Mouse (Mus musculus): ENCODE measurements at regions not wholly inside any gene's neighbourhood (a gene's known extent, or its start where the extent isn't known, plus 50 kb on each side); places are given as distances from the start of the nearest gene placed in this dataset.

DNA sequence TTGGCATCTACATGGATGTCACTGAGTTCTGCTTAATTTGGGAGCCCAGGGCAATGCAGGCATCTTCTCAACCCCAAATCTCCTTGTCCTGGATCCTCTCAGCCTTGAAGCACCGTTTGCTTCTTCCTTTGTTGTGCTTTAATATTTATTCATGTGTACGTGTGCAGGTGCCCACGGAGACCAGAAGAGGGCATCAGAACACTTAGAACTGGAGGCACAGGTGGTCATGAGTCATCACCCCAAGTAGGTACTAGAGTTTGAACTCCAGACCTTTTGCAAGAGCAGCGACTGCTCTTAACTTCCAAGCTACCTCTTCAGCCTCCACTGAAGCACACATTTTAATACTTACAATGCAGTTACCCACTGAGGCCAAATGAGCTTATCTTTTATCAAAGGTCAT lies 403.0 kb upstream of the Slc35b3 start:
- H3K9me3 ChIP-seq (ENCODE audit: low read length): no peaks in the 10 kb centered on the region
- H3K27ac ChIP-seq: no peak overlapping the region
- H3K4me1 ChIP-seq (ENCODE audit: insufficient read depth, low read length): no peaks in the 10 kb centered on the region
- whole genome bisulfite sequencing: 64% methylated on average over 4 of the region's 4 CpGs
- no peak overlapping the region for H3K9ac ChIP-seq (replicated peaks; ENCODE audit: low read length)
- ATAC-seq (no peak), DNase-seq (ENCODE audit: low spot score) (peak; percentile 35)
- no peaks in the 10 kb centered on the region for H3K36me3 ChIP-seq (ENCODE audit: insufficient read depth, low read length)
- H3K4me3 ChIP-seq (ENCODE audit: low read length): no peak overlapping the region
- no peaks in the 10 kb centered on the region for H3K27me3 ChIP-seq (ENCODE audit: insufficient read depth, low read length)
- H3K4me2 ChIP-seq (ENCODE audit: low read depth, low read length): no peak overlapping the region
- peak; percentile 54 for TF ChIP-seq CTCF (IDR thresholded peaks at IDR 0.05; ENCODE audit: low read depth)

DNA sequence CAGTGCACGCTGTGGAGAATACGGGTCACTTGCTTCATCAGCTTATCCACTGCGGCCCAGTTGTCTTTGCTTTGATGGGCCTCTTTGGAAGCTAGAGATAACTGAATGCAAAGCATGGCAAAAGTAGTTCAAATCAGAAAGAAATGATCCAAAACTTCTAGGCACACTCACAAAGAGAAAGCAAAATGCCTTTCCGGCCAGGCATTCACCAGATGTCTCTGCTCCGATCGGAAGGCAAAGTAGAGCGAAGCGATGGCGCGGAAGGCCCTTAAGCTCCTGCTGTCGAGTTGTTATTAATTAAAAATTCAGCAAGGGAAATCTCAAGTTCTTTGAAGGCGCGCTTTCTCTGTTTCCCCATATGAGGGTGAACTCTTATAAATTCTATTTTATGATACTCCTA lies 401.9 kb upstream of the Slc35b3 start:
- ATAC-seq: 0 out of 2 replicates have a peak, but pooled peaks have one; percentile 56
- peak; percentile 64 for DNase-seq (ENCODE audit: low spot score)
- Histone ChIP-seq H3K27me3 (ENCODE audit: insufficient read depth, low read length) (no peaks in the 10 kb centered on the region), H3K36me3 (ENCODE audit: insufficient read depth, low read length) (no peaks in the 10 kb centered on the region), H3K4me2 (ENCODE audit: low read depth, low read length) (no peak overlapping the region), H3K4me3 (ENCODE audit: low read length) (no peak overlapping the region), H3K9ac (replicated peaks; ENCODE audit: low read length) (no peak overlapping the region), H3K4me1 (ENCODE audit: insufficient read depth, low read length) (no peaks in the 10 kb centered on the region), H3K9me3 (ENCODE audit: low read length) (no peaks in the 10 kb centered on the region), H3K27ac (no peak overlapping the region)
- 52% methylated on average over 13 of the region's 13 CpGs for WGBS
- no peak for TF ChIP-seq CTCF (IDR thresholded peaks at IDR 0.05; ENCODE audit: low read depth)

DNA sequence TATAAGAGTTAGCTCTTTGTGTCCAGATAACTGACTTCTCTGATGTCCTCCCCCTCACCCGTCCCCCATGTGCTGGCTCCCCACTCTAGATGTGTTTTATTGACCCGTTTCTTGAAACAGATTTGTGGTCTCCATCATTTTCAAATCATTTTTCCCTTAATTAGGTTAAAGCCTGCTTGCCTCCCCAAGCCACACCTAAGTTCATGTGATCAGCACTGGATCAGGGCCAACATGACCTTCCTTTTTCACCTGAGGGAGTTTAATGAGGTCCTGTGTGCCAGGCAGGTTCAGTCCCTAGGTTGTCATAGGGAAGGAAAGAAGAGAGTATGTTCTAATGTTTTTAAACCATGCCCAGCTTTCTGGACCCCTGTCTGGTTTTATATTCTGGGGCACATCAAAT lies 390.9 kb upstream of the Slc35b3 start:
- no peak overlapping the region for H3K4me2 ChIP-seq (ENCODE audit: low read depth, low read length)
- no peaks in the 10 kb centered on the region for H3K36me3 ChIP-seq (ENCODE audit: insufficient read depth, low read length)
- H3K4me3 ChIP-seq (ENCODE audit: low read length): no peak overlapping the region
- 71% methylated on average over 2 of the region's 2 CpGs for WGBS
- H3K27me3 ChIP-seq (ENCODE audit: insufficient read depth, low read length): no peaks in the 10 kb centered on the region
- TF ChIP-seq CTCF (IDR thresholded peaks at IDR 0.05; ENCODE audit: low read depth): no peak
- no peak for DNase-seq (ENCODE audit: low spot score)
- no peak for ATAC-seq
- H3K9ac ChIP-seq (replicated peaks; ENCODE audit: low read length): no peak overlapping the region
- no peaks in the 10 kb centered on the region for H3K4me1 ChIP-seq (ENCODE audit: insufficient read depth, low read length)
- H3K9me3 ChIP-seq (ENCODE audit: low read length): no peaks in the 10 kb centered on the region
- no peak overlapping the region for H3K27ac ChIP-seq

DNA sequence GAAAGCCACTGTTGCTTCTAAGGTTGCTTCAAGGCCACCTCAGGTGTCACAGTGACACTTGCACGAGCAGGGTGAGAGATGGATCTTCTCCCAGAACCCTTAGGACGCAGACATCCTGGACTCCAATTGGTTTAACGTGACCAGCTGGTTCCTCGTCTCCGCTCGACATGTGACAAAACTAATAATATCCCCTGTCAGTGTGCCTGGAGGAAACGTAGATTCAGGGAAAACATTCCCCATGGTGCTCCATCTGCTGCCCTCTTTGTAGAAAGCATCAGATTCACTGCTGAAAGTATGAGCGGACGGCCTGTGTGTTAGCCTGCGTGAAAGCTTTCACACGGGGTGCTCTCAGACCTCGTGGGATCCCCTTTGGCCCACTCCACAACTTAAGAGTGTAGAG lies 390.0 kb upstream of the Slc35b3 start:
- Histone ChIP-seq H3K4me3 (ENCODE audit: low read length) (no peak overlapping the region), H3K36me3 (ENCODE audit: insufficient read depth, low read length) (no peaks in the 10 kb centered on the region), H3K9ac (replicated peaks; ENCODE audit: low read length) (no peak overlapping the region), H3K27ac (no peak overlapping the region), H3K4me2 (ENCODE audit: low read depth, low read length) (no peak overlapping the region), H3K27me3 (ENCODE audit: insufficient read depth, low read length) (no peaks in the 10 kb centered on the region), H3K4me1 (ENCODE audit: insufficient read depth, low read length) (no peaks in the 10 kb centered on the region), H3K9me3 (ENCODE audit: low read length) (no peaks in the 10 kb centered on the region)
- WGBS: 37% methylated on average over 12 of the region's 12 CpGs
- DNase-seq (ENCODE audit: low spot score) (peak; percentile 77), ATAC-seq (peak; percentile 90)
- peak; percentile 32 for TF ChIP-seq CTCF (IDR thresholded peaks at IDR 0.05; ENCODE audit: low read depth)

GRCm38 (mm10) chr13:39347761-39348160 lies 387.1 kb upstream of the Slc35b3 start:
- ATAC-seq (no peak), DNase-seq (ENCODE audit: low spot score) (no peak)
- H3K4me1 ChIP-seq (ENCODE audit: insufficient read depth, low read length): no peaks in the 10 kb centered on the region
- no peak overlapping the region for H3K27ac ChIP-seq
- H3K9ac ChIP-seq (replicated peaks; ENCODE audit: low read length): no peak overlapping the region
- H3K9me3 ChIP-seq (ENCODE audit: low read length): no peaks in the 10 kb centered on the region
- no peaks in the 10 kb centered on the region for H3K36me3 ChIP-seq (ENCODE audit: insufficient read depth, low read length)
- no peaks in the 10 kb centered on the region for H3K27me3 ChIP-seq (ENCODE audit: insufficient read depth, low read length)
- WGBS: 79% methylated on average over 6 of the region's 6 CpGs
- TF ChIP-seq CTCF (IDR thresholded peaks at IDR 0.05; ENCODE audit: low read depth): no peak
- no peak overlapping the region for H3K4me2 ChIP-seq (ENCODE audit: low read depth, low read length)
- no peak overlapping the region for H3K4me3 ChIP-seq (ENCODE audit: low read length)

DNA sequence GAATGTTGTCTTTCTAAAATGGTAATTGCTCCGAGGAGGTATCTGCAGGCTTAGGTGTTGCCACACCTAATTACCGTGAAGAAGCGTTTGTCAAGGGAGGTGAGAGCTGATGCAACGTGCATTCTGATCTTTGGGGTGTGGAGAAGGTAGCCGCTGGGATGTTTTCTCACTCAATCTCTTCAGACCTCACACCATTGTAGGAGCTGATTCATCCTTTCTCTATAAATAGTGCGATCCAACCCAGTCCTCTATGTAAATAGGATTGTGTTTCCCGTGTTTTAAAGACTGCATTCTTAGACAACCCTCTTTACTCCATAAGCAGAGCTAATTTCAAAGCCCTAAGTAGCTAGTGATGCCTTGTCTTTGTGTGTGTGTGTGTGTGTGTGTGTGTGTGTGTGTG lies 374.2 kb upstream of the Slc35b3 start:
- Histone ChIP-seq H3K27me3 (ENCODE audit: insufficient read depth, low read length) (no peaks in the 10 kb centered on the region), H3K9me3 (ENCODE audit: low read length) (no peaks in the 10 kb centered on the region), H3K4me1 (ENCODE audit: insufficient read depth, low read length) (no peaks in the 10 kb centered on the region), H3K9ac (replicated peaks; ENCODE audit: low read length) (no peak overlapping the region), H3K4me2 (ENCODE audit: low read depth, low read length) (no peak overlapping the region), H3K4me3 (ENCODE audit: low read length) (no peak overlapping the region), H3K36me3 (ENCODE audit: insufficient read depth, low read length) (no peaks in the 10 kb centered on the region), H3K27ac (no peak overlapping the region)
- ATAC-seq: no peak
- no peak for DNase-seq (ENCODE audit: low spot score)
- no peak for TF ChIP-seq CTCF (IDR thresholded peaks at IDR 0.05; ENCODE audit: low read depth)
- 73% methylated on average over 7 of the region's 7 CpGs for whole genome bisulfite sequencing

DNA sequence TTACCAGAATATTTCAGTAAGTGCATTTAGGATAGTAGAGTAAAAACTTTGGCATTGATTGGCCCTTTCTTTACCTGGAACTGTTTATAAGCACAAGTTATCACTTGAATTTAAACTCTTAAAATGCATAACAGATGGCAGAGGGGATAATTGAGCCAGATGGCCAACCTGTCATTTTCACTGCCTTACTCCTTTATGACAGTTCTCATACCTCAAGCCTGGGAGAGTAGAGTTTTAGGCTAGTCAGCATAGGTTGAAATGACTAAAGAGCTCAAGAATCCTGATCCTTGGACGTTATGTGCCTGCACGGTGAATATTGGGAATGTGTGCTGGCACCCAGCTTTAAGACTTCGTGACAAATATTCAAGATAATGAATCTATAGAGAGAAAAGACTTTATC lies 369.1 kb upstream of the Slc35b3 start:
- no peak for TF ChIP-seq CTCF (IDR thresholded peaks at IDR 0.05; ENCODE audit: low read depth)
- no peak for DNase-seq (ENCODE audit: low spot score)
- no peaks in the 10 kb centered on the region for H3K4me1 ChIP-seq (ENCODE audit: insufficient read depth, low read length)
- no peaks in the 10 kb centered on the region for H3K36me3 ChIP-seq (ENCODE audit: insufficient read depth, low read length)
- no peak overlapping the region for H3K27ac ChIP-seq
- no peak overlapping the region for H3K4me2 ChIP-seq (ENCODE audit: low read depth, low read length)
- H3K9me3 ChIP-seq (ENCODE audit: low read length): no peaks in the 10 kb centered on the region
- H3K9ac ChIP-seq (replicated peaks; ENCODE audit: low read length): no peak overlapping the region
- no peak for ATAC-seq
- no peaks in the 10 kb centered on the region for H3K27me3 ChIP-seq (ENCODE audit: insufficient read depth, low read length)
- H3K4me3 ChIP-seq (ENCODE audit: low read length): no peak overlapping the region
- 80% methylated on average over 3 of the region's 3 CpGs for WGBS
